Mouse (Mus musculus): Measurements from ENCODE around the gene Amfr. TPM values are rescaled to one million over a fixed set of nuclear protein-coding genes. Genes with fewer than 3 reads are reported as not detected.
A peak's percentile ranks its signal among the peaks of the same experiment; 100 is the strongest.

Gene Amfr
- polyA plus RNA-seq, 1 experiment: 112 TPM

DNA sequence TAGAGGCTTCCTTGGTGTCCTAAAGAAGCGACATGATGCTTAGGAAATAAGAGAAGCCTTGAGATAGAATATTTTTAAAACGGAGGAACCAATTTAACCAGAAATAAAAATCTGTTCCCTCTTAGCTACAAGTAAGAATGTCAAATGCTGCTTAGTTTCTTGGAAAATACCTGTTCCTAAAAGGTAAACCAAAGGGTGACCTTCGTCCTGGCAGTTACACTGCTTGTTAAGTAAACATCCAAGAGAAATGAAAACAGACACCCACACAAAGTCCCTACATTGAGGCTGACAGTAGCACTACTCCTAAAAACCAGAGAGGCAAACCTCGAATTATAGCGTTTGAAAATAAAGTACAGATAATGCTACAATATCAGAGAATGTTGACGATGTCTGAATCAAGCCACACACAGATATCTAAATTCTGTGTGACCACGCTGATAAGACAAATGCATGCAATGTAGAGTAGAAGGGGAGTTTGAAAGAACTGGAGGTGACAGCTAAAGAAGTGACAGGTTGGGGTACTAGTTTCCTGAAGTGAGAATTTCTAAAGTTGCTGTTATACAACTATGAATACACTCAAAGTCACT lies 477 bp upstream of the Amfr start:
- no peak for TF ChIP-seq POLR2A (IDR thresholded peaks at IDR 0.05; ENCODE audit: borderline replicate concordance, extremely low read depth, insufficient read depth, insufficient read length, poor library complexity, severe bottlenecking)
- no peak for TF ChIP-seq CTCF (IDR thresholded peaks at IDR 0.05; ENCODE audit: borderline replicate concordance, extremely low read depth, insufficient read depth, insufficient read length)
- DNase-seq (ENCODE audit: low read depth): no peak

GRCm38 (mm10) chr8:94011076-94012012 lies 1.3 kb downstream of the Amfr start:
- DNase-seq (ENCODE audit: low read depth): peak; percentile 52
- TF ChIP-seq CTCF (IDR thresholded peaks at IDR 0.05; ENCODE audit: borderline replicate concordance, extremely low read depth, insufficient read depth, insufficient read length): no peak
- TF ChIP-seq POLR2A (IDR thresholded peaks at IDR 0.05; ENCODE audit: borderline replicate concordance, extremely low read depth, insufficient read depth, insufficient read length, poor library complexity, severe bottlenecking): no peak

DNA sequence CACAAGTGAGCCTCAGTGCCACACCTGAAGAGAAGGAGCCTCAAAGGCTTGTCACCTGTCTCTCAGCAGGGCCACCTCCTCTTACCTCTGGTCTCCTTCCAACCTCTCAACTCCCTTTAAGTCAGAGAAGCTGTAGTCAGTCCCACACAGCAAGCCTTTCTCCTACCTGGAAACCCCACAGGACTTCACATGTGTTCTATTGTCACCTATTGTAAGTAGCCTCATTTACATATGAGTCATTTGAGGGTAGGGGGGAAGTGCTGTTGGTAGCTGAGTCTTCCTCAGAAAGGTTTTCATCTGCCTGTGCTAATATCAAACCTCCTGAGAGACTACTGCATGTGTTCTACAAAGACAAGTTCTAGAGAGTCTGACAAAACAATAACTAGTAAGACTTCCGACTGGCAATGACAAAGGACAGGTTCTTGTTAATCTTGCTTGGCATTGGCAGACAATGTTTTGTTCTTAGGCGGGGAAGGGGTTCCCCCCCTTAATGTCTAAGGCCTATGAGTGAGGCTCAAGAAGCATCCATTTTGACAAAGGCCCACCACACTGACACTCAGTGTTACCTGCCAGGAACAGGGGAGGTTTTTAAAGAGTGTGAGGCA lies 2.4 kb downstream of the Amfr start:
- TF ChIP-seq CTCF (IDR thresholded peaks at IDR 0.05; ENCODE audit: borderline replicate concordance, extremely low read depth, insufficient read depth, insufficient read length) (no peak), POLR2A (IDR thresholded peaks at IDR 0.05; ENCODE audit: borderline replicate concordance, extremely low read depth, insufficient read depth, insufficient read length, poor library complexity, severe bottlenecking) (no peak)
- DNase-seq (ENCODE audit: low read depth): no peak

- TF ChIP-seq CTCF (IDR thresholded peaks at IDR 0.05; ENCODE audit: borderline replicate concordance, extremely low read depth, insufficient read depth, insufficient read length): no peak
Observed at GRCm38 (mm10) chr8:94009243-94009845, 3.3 kb downstream of the Amfr start.

DNA sequence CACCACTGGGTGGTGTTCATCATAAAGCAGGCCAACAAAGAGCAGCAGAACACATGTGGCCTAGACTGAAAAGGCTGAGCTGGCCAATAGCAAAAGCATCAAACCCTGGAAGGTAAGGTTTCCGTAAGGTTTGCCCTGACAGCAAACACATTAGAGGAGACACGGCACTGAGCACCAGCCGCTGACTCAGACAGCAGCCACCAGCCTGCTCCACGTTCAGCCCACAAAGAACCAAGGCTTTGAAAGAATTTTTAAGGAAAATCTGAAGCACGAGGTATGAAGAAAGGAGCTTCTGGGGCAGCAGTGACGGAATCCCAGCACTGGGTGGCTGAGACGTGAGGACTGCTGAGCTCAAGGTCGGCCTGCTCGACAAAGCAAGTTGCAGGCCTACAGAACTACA lies 8.5 kb downstream of the Amfr start:
- TF ChIP-seq POLR2A (IDR thresholded peaks at IDR 0.05; ENCODE audit: borderline replicate concordance, extremely low read depth, insufficient read depth, insufficient read length, poor library complexity, severe bottlenecking) (no peak), CTCF (IDR thresholded peaks at IDR 0.05; ENCODE audit: borderline replicate concordance, extremely low read depth, insufficient read depth, insufficient read length) (no peak)
- DNase-seq (ENCODE audit: low read depth): no peak

More at GRCm38 (mm10) chr8:94009243-94009845, 3.3 kb downstream of the Amfr start:
- no peak for DNase-seq (ENCODE audit: low read depth)

DNA sequence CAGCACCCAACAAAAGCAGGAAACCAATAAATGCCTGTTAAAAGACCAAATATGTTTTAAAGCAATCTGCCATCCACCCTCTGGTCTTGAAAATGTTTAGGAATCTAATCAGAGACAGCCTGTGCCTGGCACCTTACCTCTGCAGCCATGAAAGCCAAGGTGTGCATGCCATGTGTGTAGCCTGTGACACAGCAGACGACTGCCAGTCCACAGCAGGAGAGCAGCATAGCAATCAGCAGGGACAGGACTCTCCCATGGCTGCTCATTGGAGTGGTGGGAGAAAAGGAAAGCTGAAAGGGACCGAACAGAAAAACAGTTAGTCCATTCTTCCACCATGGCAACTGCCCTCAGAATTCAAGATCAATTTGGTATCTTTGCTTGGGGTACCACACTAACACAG lies 13.7 kb downstream of the Amfr start:
- no peak for TF ChIP-seq CTCF (IDR thresholded peaks at IDR 0.05; ENCODE audit: borderline replicate concordance, extremely low read depth, insufficient read depth, insufficient read length)
- TF ChIP-seq POLR2A (IDR thresholded peaks at IDR 0.05; ENCODE audit: borderline replicate concordance, extremely low read depth, insufficient read depth, insufficient read length, poor library complexity, severe bottlenecking): no peak
- no peak for DNase-seq (ENCODE audit: low read depth)

GRCm38 (mm10) chr8:93989739-93990138 lies 22.9 kb downstream of the Amfr start:
- DNase-seq (ENCODE audit: low read depth): no peak
- TF ChIP-seq POLR2A (IDR thresholded peaks at IDR 0.05; ENCODE audit: borderline replicate concordance, extremely low read depth, insufficient read depth, insufficient read length, poor library complexity, severe bottlenecking) (no peak), CTCF (IDR thresholded peaks at IDR 0.05; ENCODE audit: borderline replicate concordance, extremely low read depth, insufficient read depth, insufficient read length) (no peak)

GRCm38 (mm10) chr8:93984731-93985130 lies 27.9 kb downstream of the Amfr start:
- DNase-seq (ENCODE audit: low read depth): no peak
- no peak for TF ChIP-seq POLR2A (IDR thresholded peaks at IDR 0.05; ENCODE audit: borderline replicate concordance, extremely low read depth, insufficient read depth, insufficient read length, poor library complexity, severe bottlenecking)
- no peak for TF ChIP-seq CTCF (IDR thresholded peaks at IDR 0.05; ENCODE audit: borderline replicate concordance, extremely low read depth, insufficient read depth, insufficient read length)

- TF ChIP-seq POLR2A (IDR thresholded peaks at IDR 0.05; ENCODE audit: borderline replicate concordance, extremely low read depth, insufficient read depth, insufficient read length, poor library complexity, severe bottlenecking): no peak
- TF ChIP-seq CTCF (IDR thresholded peaks at IDR 0.05; ENCODE audit: borderline replicate concordance, extremely low read depth, insufficient read depth, insufficient read length): peak; percentile 48; the same call in 1 of the 2 replicates
- DNase-seq (ENCODE audit: low read depth): peak; percentile 44
Observed at GRCm38 (mm10) chr8:93983827-93984226, 28.8 kb downstream of the Amfr start.

DNA sequence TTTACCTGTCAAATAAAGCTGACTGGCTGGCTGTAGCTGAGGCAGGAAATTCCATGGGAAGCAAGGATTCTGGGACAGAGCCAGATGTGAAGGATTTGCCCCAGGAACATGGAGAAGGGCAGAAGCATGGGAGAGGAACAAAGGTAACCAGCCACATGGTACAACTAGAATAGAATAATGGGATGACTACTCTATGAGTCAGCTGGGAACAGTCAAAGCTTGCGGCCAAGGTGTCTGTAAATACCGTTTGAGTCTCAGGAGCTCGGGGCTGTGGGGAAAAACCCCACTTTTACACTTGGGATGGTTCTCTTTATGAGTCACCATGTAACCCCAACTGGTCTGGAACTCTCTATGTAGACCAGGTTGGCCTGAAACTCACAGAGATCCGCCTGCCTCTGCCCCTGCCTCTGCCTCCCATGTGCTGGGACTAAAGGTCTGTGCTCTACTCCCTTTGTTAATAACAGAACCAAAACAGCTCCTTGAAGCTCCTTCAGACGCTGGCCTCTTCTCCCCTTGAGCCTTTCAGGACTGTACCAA lies 30.9 kb downstream of the Amfr start:
- DNase-seq (ENCODE audit: low read depth): no peak
- TF ChIP-seq CTCF (IDR thresholded peaks at IDR 0.05; ENCODE audit: borderline replicate concordance, extremely low read depth, insufficient read depth, insufficient read length) (no peak), POLR2A (IDR thresholded peaks at IDR 0.05; ENCODE audit: borderline replicate concordance, extremely low read depth, insufficient read depth, insufficient read length, poor library complexity, severe bottlenecking) (no peak)

DNA sequence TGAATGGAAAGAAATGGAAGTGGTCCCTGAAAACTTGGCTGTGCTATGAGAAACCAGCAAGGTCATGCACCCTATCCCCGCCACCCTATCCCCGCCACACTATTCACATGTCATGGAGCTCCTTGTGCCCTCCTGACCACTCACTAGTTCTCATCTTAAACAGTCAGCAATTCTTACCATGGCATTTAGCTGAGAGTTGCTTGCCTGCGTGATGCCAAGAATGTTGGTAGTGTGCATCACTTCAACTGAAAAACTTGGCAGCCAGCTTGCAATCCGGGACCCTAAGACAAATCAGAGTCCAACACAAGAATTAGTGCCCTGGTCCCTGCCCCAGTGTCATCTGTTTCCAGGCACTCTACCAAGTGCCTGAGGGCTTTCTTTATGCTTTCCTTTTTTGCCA lies 32.5 kb downstream of the Amfr start:
- peak; percentile 37 for DNase-seq (ENCODE audit: low read depth)
- no peak for TF ChIP-seq CTCF (IDR thresholded peaks at IDR 0.05; ENCODE audit: borderline replicate concordance, extremely low read depth, insufficient read depth, insufficient read length)
- no peak for TF ChIP-seq POLR2A (IDR thresholded peaks at IDR 0.05; ENCODE audit: borderline replicate concordance, extremely low read depth, insufficient read depth, insufficient read length, poor library complexity, severe bottlenecking)
